Mouse (Mus musculus) lung, embryonic 14.5 days (tissue): ENCODE measurements around the gene Marcks. TPM values are rescaled to one million over a fixed set of nuclear protein-coding genes. Genes with fewer than 3 reads are reported as not detected.
"Not testable (repeated sequence)": the region's sequence is repeated elsewhere in the genome, so short reads cannot be mapped to it uniquely, and the experiment has no call there.

Experiments used
- ATAC-seq: fragments of 200-750 bp; cut with Nextera tagmentation; 2 replicates; pipeline ENCODE4 v1.8.0; 2017; ENCODE audit warnings: mild to moderate bottlenecking, moderate TSS enrichment, moderate library complexity; ENCODE audit not compliant: insufficient read depth
- DNase-seq: peaks from one replicate; pipeline ENCODE4 v3.0.0-alpha.2; 2015
- H3K27ac ChIP-seq: fragments of 300-500 bp; sonication (generic); 2 replicates; pipeline ENCODE4 v1.5.1; 2014; ENCODE audit warnings: low read depth, mild to moderate bottlenecking, moderate library complexity
- H3K27me3 ChIP-seq: fragments of 300-500 bp; sonication (generic); 2 replicates; pipeline ENCODE4 v1.6.1; 2014; ENCODE audit warnings: low read length, control low read depth; ENCODE audit not compliant: insufficient read depth
- H3K36me3 ChIP-seq: fragments of 300-500 bp; sonication (generic); 2 replicates; pipeline ENCODE4 v1.6.1; 2014; ENCODE audit warnings: control low read depth; ENCODE audit not compliant: insufficient read depth
- H3K4me1 ChIP-seq: fragments of 300-500 bp; sonication (generic); 2 replicates; pipeline ENCODE4 v1.6.1; 2014; ENCODE audit warnings: antibody characterized with exemption, control low read depth; ENCODE audit not compliant: insufficient read depth
- H3K4me2 ChIP-seq: fragments of 300-500 bp; sonication (generic); 2 replicates; pipeline ENCODE4 v1.6.1; 2014; ENCODE audit warnings: mild to moderate bottlenecking
- H3K4me3 ChIP-seq: fragments of 300-500 bp; sonication (generic); 2 replicates; pipeline ENCODE4 v1.5.1; 2014; ENCODE audit warnings: low read depth, low read length
- H3K9ac ChIP-seq: fragments of 300-500 bp; sonication (generic); 2 replicates; pipeline ENCODE4 v1.6.1; 2014
- H3K9me3 ChIP-seq: fragments of 300-500 bp; sonication (generic); 2 replicates; pipeline ENCODE4 v1.6.1; 2016; ENCODE audit warnings: low read depth, low read length, control low read depth
- CTCF ChIP-seq: IDR thresholded peaks from 2 replicates; pipeline ENCODE4 v1.5.1; 2016; ENCODE audit warnings: antibody characterized with exemption, low read depth
- WGBS: fragments of 180-500 bp; shearing (Covaris S2); extraction: QIAGEN DNeasy Blood & Tissue Kit; methylation state at CpG from one replicate; pipeline ENCODE4 v1.1.7; 2014; 5-methylcytosine and 5-hydroxymethylcytosine counted together
- polyA plus RNA-seq: library from polyadenylated mRNA; unstranded; fragments of >200 nt; fragmentation: Nextera tagmentation; extraction: Ambion mirVana; gene quantifications from 2 replicates; pipeline ENCODE4 v1.2.1, GENCODE M21; 2014

The Marcks gene
- polyA plus RNA-seq, 1 experiment from 2014 or later = 162 TPM

- Histone ChIP-seq H3K9ac (no peak overlapping the region), H3K4me2 (no peak overlapping the region), H3K4me3 (no peak overlapping the region), H3K27ac (no peak overlapping the region), H3K4me1 (no peaks in the 10 kb centered on the region), H3K9me3 (no peaks in the 10 kb centered on the region), H3K36me3 (no peaks in the 10 kb centered on the region), H3K27me3 (no peaks in the 10 kb centered on the region)
- TF ChIP-seq CTCF = no peak
- DNase-seq (no peak), ATAC-seq (no peak)
These were observed 45.4 kb downstream of the Marcks start for GRCm38 (mm10) chr10:37093306-37093705.

GRCm38 (mm10) chr10:37090411-37090810 lies 48.3 kb downstream of the Marcks start:
- Histone ChIP-seq H3K27me3 (no peaks in the 10 kb centered on the region), H3K4me2 (no peak overlapping the region), H3K4me1 (no peaks in the 10 kb centered on the region), H3K4me3 (no peak overlapping the region), H3K36me3 (no peaks in the 10 kb centered on the region), H3K9me3 (no peaks in the 10 kb centered on the region), H3K27ac (no peak overlapping the region), H3K9ac (no peak overlapping the region)
- WGBS = 80% methylated on average over 3 of the region's 3 CpGs
- DNase-seq (no peak), ATAC-seq (no peak)
- TF ChIP-seq CTCF = no peak

- not testable (repeated sequence) for H3K4me3 ChIP-seq, H3K27ac ChIP-seq, H3K9ac ChIP-seq, H3K36me3 ChIP-seq, H3K4me2 ChIP-seq, ATAC-seq, H3K9me3 ChIP-seq, H3K27me3 ChIP-seq, DNase-seq, H3K4me1 ChIP-seq
- WGBS = 82% methylated on average over 2 of the region's 2 CpGs
These were observed 54.6 kb downstream of the Marcks start for GRCm38 (mm10) chr10:37084071-37084470.

Other genes with a start within 250 kb of the Marcks start
- gene Hdac2, start 164.4 kb downstream of the Marcks start, polyA plus RNA-seq = 254 and 259 TPM in 2 replicates